Mouse (Mus musculus) lung, postnatal 0 days (tissue): ENCODE results near the gene Ube2d2b. TPM values are rescaled to one million over a fixed set of nuclear protein-coding genes. Genes with fewer than 3 reads are reported as not detected.

Experiments used
- ATAC-seq: fragments of 200-750 bp; cut with Nextera tagmentation; 2 replicates; pipeline ENCODE4 v1.8.0; 2017; ENCODE audit warnings: moderate library complexity
- DNase-seq: peaks from one replicate; pipeline ENCODE4 v3.0.0-alpha.2; 2016; ENCODE audit warnings: low spot score
- H3K27ac ChIP-seq: fragments of 300-500 bp; sonication (generic); 2 replicates; pipeline ENCODE4 v1.5.1; 2014; ENCODE audit warnings: antibody characterized with exemption, mild to moderate bottlenecking, low read length, mixed read lengths
- H3K27me3 ChIP-seq: fragments of 300-500 bp; sonication (generic); replicated peaks from 2 replicates; pipeline ENCODE4 v1.6.1; 2014; ENCODE audit warnings: low read length, mixed read lengths; ENCODE audit not compliant: insufficient read depth
- H3K36me3 ChIP-seq: fragments of 300-500 bp; sonication (generic); 2 replicates; pipeline ENCODE4 v1.6.1; 2014; ENCODE audit warnings: low read length, mixed read lengths; ENCODE audit not compliant: insufficient read depth
- H3K4me1 ChIP-seq: fragments of 300-500 bp; sonication (generic); 2 replicates; pipeline ENCODE4 v1.6.1; 2014; ENCODE audit warnings: antibody characterized with exemption, low read depth, low read length, mixed read lengths; ENCODE audit not compliant: insufficient read depth
- H3K4me2 ChIP-seq: fragments of 300-500 bp; sonication (generic); replicated peaks from 2 replicates; pipeline ENCODE4 v1.6.1; 2014; ENCODE audit warnings: low read depth, mild to moderate bottlenecking, low read length, moderate library complexity, mixed read lengths
- H3K4me3 ChIP-seq: fragments of 300-500 bp; sonication (generic); 2 replicates; pipeline ENCODE4 v1.5.1; 2014; ENCODE audit warnings: low read depth, low read length
- H3K9ac ChIP-seq: fragments of 300-500 bp; sonication (generic); replicated peaks from 2 replicates; pipeline ENCODE4 v1.6.1; 2014; ENCODE audit warnings: low read depth, mild to moderate bottlenecking
- H3K9me3 ChIP-seq: fragments of 300-500 bp; sonication (generic); 2 replicates; pipeline ENCODE4 v1.6.1; 2016; ENCODE audit warnings: low read length, mixed read lengths
- CTCF ChIP-seq: IDR thresholded peaks from 2 replicates; pipeline ENCODE4 v1.5.1; 2016; ENCODE audit warnings: antibody characterized with exemption, mild to moderate bottlenecking
- EP300 ChIP-seq: IDR thresholded peaks from 2 replicates; pipeline ENCODE4 v1.6.1; 2016; ENCODE audit warnings: antibody characterized with exemption, mild to moderate bottlenecking, control low read depth
- whole genome bisulfite sequencing: fragments of 180-500 bp; shearing (Covaris S2); extraction: QIAGEN DNeasy Blood & Tissue Kit; methylation state at CpG from one replicate; pipeline ENCODE4 v1.1.7; 2014; 5-methylcytosine and 5-hydroxymethylcytosine counted together
- polyA plus RNA-seq: library from polyadenylated mRNA; unstranded; fragments of >200 nt; fragmentation: Nextera tagmentation; extraction: Ambion mirVana; gene quantifications from 2 replicates; pipeline ENCODE4 v1.2.1, GENCODE M21; 2015

The Ube2d2b gene
- polyA plus RNA-seq, 1 experiment from 2014 or later, result 0.11 TPM

DNA sequence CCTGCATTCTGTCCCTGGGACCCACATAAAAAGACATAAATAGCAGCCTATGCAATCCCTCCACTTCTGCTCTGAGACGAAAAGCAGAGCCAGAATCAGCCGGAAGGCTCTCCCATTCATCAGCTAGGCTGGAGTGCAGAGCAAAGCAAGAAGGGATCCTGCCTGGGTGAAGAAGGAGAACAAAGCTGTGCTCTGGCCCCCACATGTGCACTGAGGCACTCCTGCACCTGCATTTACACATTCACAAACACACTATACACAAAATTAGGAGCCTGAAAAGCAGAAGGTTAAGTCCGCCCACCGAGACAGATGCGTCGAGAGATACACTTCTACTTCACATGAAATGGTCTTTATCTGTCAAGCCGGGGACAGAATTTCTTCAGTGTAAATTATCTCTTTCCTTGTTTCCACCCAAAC is 44.0 kb downstream of the Ube2d2b start:
- no peak overlapping the region for H3K27ac ChIP-seq
- H3K4me2 ChIP-seq, result no peak overlapping the region
- TF ChIP-seq CTCF (no peak), EP300 (no peak)
- WGBS, result 61% methylated on average over 7 of the region's 7 CpGs
- no peaks in the 10 kb centered on the region for H3K9me3 ChIP-seq
- no peak overlapping the region for H3K4me3 ChIP-seq
- no peaks in the 10 kb centered on the region for H3K36me3 ChIP-seq
- no peak overlapping the region for H3K9ac ChIP-seq
- no peak for ATAC-seq
- DNase-seq, result no peak
- no peaks in the 10 kb centered on the region for H3K27me3 ChIP-seq
- H3K4me1 ChIP-seq, result no peaks in the 10 kb centered on the region

- H3K9ac ChIP-seq, result no peak within 1 kb of the TSS
- WGBS, result 29% methylated on average over 4 of the region's 4 CpGs
- H3K36me3 ChIP-seq, result no peaks in the 10 kb centered on the region
- TF ChIP-seq EP300, result no peak
- TF ChIP-seq CTCF, result no peak
- peak; percentile 56; the same call in 1 of the 2 replicates for ATAC-seq
- H3K27me3 ChIP-seq, result no peaks in the 10 kb centered on the region
- H3K27ac ChIP-seq, result no peak within 1 kb of the TSS
- no peaks in the 10 kb centered on the region for H3K4me1 ChIP-seq
- no peak within 1 kb of the TSS for H3K4me2 ChIP-seq
- H3K9me3 ChIP-seq, result no peaks in the 10 kb centered on the region
- DNase-seq, result peak; percentile 72
- no peak within 1 kb of the TSS for H3K4me3 ChIP-seq
These were observed 44.8 kb downstream of the Ube2d2b start, which contains the start of gene Evi5 for GRCm38 (mm10) chr5:107874561-107875260. Gene Evi5, minus strand, starts transcription at chr5:107875107.

DNA sequence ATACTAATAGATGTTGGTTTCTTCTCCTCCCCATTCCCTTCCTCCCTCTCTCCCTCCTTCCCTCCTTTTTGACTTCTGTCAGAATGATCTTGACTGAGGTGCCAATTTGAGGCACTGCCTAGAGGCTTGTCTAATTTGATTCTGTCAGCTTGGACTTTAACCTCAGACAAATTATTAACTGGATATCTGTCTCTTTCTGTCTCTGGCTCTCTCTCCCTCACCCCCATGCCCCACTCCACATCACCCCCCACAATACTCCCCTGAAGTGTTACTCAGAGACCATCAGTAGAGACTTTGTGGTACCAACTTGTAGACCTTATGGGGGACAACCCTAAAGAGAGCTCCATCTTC is 45.3 kb downstream of the Ube2d2b start:
- Histone ChIP-seq H3K9me3 (no peaks in the 10 kb centered on the region), H3K4me1 (no peaks in the 10 kb centered on the region), H3K36me3 (no peaks in the 10 kb centered on the region), H3K4me2 (no peak overlapping the region), H3K4me3 (no peak overlapping the region), H3K27ac (no peak overlapping the region), H3K27me3 (no peaks in the 10 kb centered on the region), H3K9ac (no peak overlapping the region)
- ATAC-seq, result no peak
- DNase-seq, result no peak
- no peak for TF ChIP-seq CTCF
- no peak for TF ChIP-seq EP300

GRCm38 (mm10) chr5:107877053-107877452 is 47.2 kb downstream of the Ube2d2b start:
- TF ChIP-seq EP300 (no peak), CTCF (peak; percentile 23; the same call in 1 of the 2 replicates)
- H3K36me3 ChIP-seq, result no peaks in the 10 kb centered on the region
- 68% methylated on average over 1 of the region's 1 CpGs for WGBS
- DNase-seq (no peak), ATAC-seq (no peak)
- H3K9me3 ChIP-seq, result no peaks in the 10 kb centered on the region
- no peak overlapping the region for H3K9ac ChIP-seq
- no peak overlapping the region for H3K4me3 ChIP-seq
- H3K4me2 ChIP-seq, result no peak overlapping the region
- H3K4me1 ChIP-seq, result no peaks in the 10 kb centered on the region
- H3K27me3 ChIP-seq, result no peaks in the 10 kb centered on the region
- no peak overlapping the region for H3K27ac ChIP-seq

DNA sequence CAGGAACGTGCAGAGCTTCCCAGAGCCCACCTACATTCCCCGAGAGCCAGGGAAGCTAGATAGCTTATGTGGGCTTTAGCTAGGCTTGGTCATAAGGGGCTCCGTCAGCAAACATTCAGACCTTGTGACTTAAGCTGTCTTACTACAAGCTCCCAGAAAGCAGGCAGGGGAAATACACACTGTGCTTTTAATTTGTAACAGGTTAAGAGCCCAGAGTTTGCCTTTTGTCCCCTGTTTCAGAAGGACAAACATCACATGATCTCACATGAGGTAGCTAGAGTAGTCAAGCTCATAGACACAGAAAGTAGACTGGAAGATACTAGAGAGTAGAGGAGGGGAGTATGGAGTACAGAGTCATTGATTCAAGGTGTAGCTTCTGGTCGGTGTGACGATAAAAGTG is 50.8 kb downstream of the Ube2d2b start:
- no peaks in the 10 kb centered on the region for H3K27me3 ChIP-seq
- no peaks in the 10 kb centered on the region for H3K36me3 ChIP-seq
- H3K4me1 ChIP-seq, result no peaks in the 10 kb centered on the region
- ATAC-seq (0 out of 2 replicates have a peak, but pooled peaks have one; percentile 19), DNase-seq (no peak)
- WGBS, result 50% methylated on average over 5 of the region's 5 CpGs
- no peak overlapping the region for H3K27ac ChIP-seq
- H3K4me2 ChIP-seq, result no peak overlapping the region
- no peaks in the 10 kb centered on the region for H3K9me3 ChIP-seq
- TF ChIP-seq CTCF, result no peak
- no peak overlapping the region for H3K9ac ChIP-seq
- H3K4me3 ChIP-seq, result no peak overlapping the region

Other genes starting within 250 kb of the Ube2d2b start
- gene Rpap2, start 232.7 kb upstream of the Ube2d2b start, polyA plus RNA-seq, result 11.4 and 12.5 TPM in 2 replicates
- gene Glmn, start 232.2 kb upstream of the Ube2d2b start, polyA plus RNA-seq, result 12.1 and 12.7 TPM in 2 replicates
- 0.08 TPM in 2 replicates for gene Gfi1, start 104.1 kb upstream of the Ube2d2b start, polyA plus RNA-seq
- gene Evi5, start 45.0 kb downstream of the Ube2d2b start, polyA plus RNA-seq, result 74.0 and 78.2 TPM in 2 replicates
- gene Rpl5, start 70.4 kb downstream of the Ube2d2b start, polyA plus RNA-seq, result 27.9 and 29.6 TPM in 2 replicates
- gene Fam69a, start 157.0 kb downstream of the Ube2d2b start, polyA plus RNA-seq, result 29.4 and 33.9 TPM in 2 replicates
- 39.0 and 47.5 TPM in 2 replicates for gene Mtf2, start 235.6 kb downstream of the Ube2d2b start, polyA plus RNA-seq